Mouse (Mus musculus) bone marrow macrophage, adult 2 months (primary cell): Measurements from ENCODE around the gene Ctrb1.

Experiments
- CTCF ChIP-seq: IDR thresholded peaks from 2 replicates; pipeline ENCODE4 v1.5.1; 2012; ENCODE audit warnings: low read depth, mild to moderate bottlenecking, low read length, moderate library complexity
- POLR2A ChIP-seq: IDR thresholded peaks from 2 replicates; pipeline ENCODE4 v1.6.1; 2012; ENCODE audit warnings: mild to moderate bottlenecking, low read depth, low read length, borderline replicate concordance

DNA sequence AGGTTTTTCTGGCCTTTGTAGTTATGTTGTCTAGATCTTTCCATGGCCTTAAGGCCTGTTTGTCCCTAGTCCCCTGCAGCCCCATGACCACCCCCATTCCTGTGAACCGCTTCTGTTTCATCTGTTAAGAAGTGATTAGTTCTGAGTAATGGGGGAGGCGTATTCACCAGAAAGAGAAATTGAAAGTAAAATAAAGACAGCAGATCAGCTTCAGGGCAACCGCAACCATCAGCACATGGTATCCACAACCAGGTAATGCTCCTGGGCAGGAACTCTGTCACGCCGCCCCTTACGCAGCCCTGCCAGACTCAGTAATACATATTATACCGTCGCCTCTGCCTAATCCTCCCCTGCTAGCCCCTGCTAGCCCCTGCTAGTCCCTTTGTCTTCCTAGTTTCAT, 45.1 kb downstream of the Ctrb1 start:
- no peak for TF ChIP-seq POLR2A
- TF ChIP-seq CTCF = no peak
